Mouse (Mus musculus): ENCODE measurements around the gene Hivep1. TPM values are rescaled to one million over a fixed set of nuclear protein-coding genes. Genes with fewer than 3 reads are reported as not detected.

The Hivep1 gene
- polyA plus RNA-seq, 1 experiment from 2014 or later = 8.4 TPM

DNA sequence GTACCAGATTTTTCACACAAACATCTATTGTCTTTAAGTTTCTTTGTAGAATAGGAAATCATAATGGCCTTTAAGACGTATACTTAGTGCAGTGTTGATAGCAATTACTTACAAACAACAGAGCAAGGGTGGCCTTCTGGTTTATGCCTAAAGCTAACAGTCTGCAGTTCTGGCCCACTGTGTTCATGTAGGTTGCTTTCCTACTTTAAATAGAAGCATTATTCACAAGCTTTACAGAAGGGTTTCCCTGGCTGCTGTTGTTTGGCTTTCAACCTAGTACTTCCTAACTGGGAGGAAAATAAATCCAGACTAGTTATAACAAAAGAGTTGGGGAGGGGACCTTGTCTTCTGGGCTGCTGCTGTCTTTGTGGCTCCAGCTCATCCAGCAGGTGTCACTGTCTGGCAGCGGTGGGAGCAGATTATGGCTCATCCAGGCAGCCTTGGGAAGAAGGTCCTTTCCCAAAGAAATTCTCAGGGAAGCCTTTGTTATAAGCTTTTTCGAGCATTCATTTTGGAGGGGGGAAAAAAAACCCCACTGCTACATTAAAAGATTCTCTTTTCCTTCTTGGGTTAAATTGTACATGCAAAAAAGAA, 123.1 kb downstream of the Hivep1 start:
- Histone ChIP-seq H3K9me3 (ENCODE audit: low read length) (no peaks in the 10 kb centered on the region), H3K4me3 (ENCODE audit: low read length) (no peak overlapping the region), H3K4me1 (ENCODE audit: insufficient read depth, low read length) (no peaks in the 10 kb centered on the region), H3K9ac (replicated peaks; ENCODE audit: low read length) (no peak overlapping the region), H3K27me3 (ENCODE audit: insufficient read depth, low read length) (no peaks in the 10 kb centered on the region), H3K36me3 (ENCODE audit: insufficient read depth, low read length) (peaks cover 20% of the 10 kb centered on the region; the same call in 1 of the 2 replicates), H3K27ac (ENCODE audit: low read length) (no peak overlapping the region), H3K4me2 (replicated peaks; ENCODE audit: low read depth, low read length) (no peak overlapping the region)
- ATAC-seq (ENCODE audit: low FRiP score, low TSS enrichment) = no peak
- WGBS = 49% methylated on average over 3 of the region's 3 CpGs

DNA sequence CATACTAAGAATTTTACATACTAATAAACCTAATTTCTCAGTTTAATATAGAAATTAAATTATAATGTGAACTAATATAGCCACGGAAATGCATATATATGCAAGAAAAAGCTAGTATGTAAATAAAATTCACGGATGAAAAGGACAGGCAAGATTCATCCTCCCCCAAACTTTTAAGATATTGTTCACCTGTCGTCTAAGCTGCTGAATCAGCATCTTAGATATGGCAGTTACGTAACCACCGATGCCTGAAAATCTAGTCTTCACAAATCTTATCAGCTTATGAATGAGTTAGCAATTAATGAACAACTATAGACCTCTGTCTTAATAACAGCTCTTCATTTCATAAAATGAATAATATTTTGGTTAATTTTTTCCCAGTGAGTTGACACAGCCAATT, 130.8 kb downstream of the Hivep1 start:
- 84% methylated on average over 5 of the region's 5 CpGs for WGBS
- Histone ChIP-seq H3K27ac (ENCODE audit: low read length) (no peak overlapping the region), H3K9ac (replicated peaks; ENCODE audit: low read length) (no peak overlapping the region), H3K4me2 (replicated peaks; ENCODE audit: low read depth, low read length) (no peak overlapping the region), H3K4me3 (ENCODE audit: low read length) (no peak overlapping the region), H3K9me3 (ENCODE audit: low read length) (no peaks in the 10 kb centered on the region), H3K4me1 (ENCODE audit: insufficient read depth, low read length) (no peaks in the 10 kb centered on the region), H3K36me3 (ENCODE audit: insufficient read depth, low read length) (peaks cover 31% of the 10 kb centered on the region), H3K27me3 (ENCODE audit: insufficient read depth, low read length) (no peaks in the 10 kb centered on the region)
- ATAC-seq (ENCODE audit: low FRiP score, low TSS enrichment) = no peak

GRCm38 (mm10) chr13:42184131-42184530, 132.3 kb downstream of the Hivep1 start:
- H3K4me2 ChIP-seq (replicated peaks; ENCODE audit: low read depth, low read length) = no peak overlapping the region
- no peak overlapping the region for H3K9ac ChIP-seq (replicated peaks; ENCODE audit: low read length)
- no peak overlapping the region for H3K27ac ChIP-seq (ENCODE audit: low read length)
- no peaks in the 10 kb centered on the region for H3K9me3 ChIP-seq (ENCODE audit: low read length)
- peaks cover 26% of the 10 kb centered on the region for H3K36me3 ChIP-seq (ENCODE audit: insufficient read depth, low read length)
- H3K27me3 ChIP-seq (ENCODE audit: insufficient read depth, low read length) = no peaks in the 10 kb centered on the region
- WGBS = 96% methylated on average over 17 of the region's 17 CpGs
- no peak for ATAC-seq (ENCODE audit: low FRiP score, low TSS enrichment)
- no peaks in the 10 kb centered on the region for H3K4me1 ChIP-seq (ENCODE audit: insufficient read depth, low read length)
- no peak overlapping the region for H3K4me3 ChIP-seq (ENCODE audit: low read length)

GRCm38 (mm10) chr13:42193016-42193415, 141.2 kb downstream of the Hivep1 start:
- ATAC-seq (ENCODE audit: low FRiP score, low TSS enrichment) = no peak
- 40% methylated on average over 9 of the region's 9 CpGs for WGBS

GRCm38 (mm10) chr13:42195671-42196070, 143.8 kb downstream of the Hivep1 start:
- Histone ChIP-seq H3K9me3 (ENCODE audit: low read length) (peaks cover 11% of the 10 kb centered on the region; the same call in 1 of the 2 replicates), H3K27ac (ENCODE audit: low read length) (no peak overlapping the region), H3K36me3 (ENCODE audit: insufficient read depth, low read length) (no peaks in the 10 kb centered on the region), H3K4me3 (ENCODE audit: low read length) (no peak overlapping the region), H3K4me2 (replicated peaks; ENCODE audit: low read depth, low read length) (no peak overlapping the region), H3K4me1 (ENCODE audit: insufficient read depth, low read length) (0 out of 2 replicates have a peak, but pooled peaks cover 6% of the 10 kb centered on the region), H3K9ac (replicated peaks; ENCODE audit: low read length) (no peak overlapping the region), H3K27me3 (ENCODE audit: insufficient read depth, low read length) (no peaks in the 10 kb centered on the region)
- WGBS = 90% methylated on average over 7 of the region's 7 CpGs
- no peak for ATAC-seq (ENCODE audit: low FRiP score, low TSS enrichment)

More at GRCm38 (mm10) chr13:42193016-42193415, 141.2 kb downstream of the Hivep1 start:
- H3K4me3 ChIP-seq (ENCODE audit: low read length) = no peak overlapping the region
- peaks cover 4% of the 10 kb centered on the region; the same call in 1 of the 2 replicates for H3K9me3 ChIP-seq (ENCODE audit: low read length)
- H3K27ac ChIP-seq (ENCODE audit: low read length) = no peak overlapping the region
- no peaks in the 10 kb centered on the region for H3K27me3 ChIP-seq (ENCODE audit: insufficient read depth, low read length)
- H3K4me1 ChIP-seq (ENCODE audit: insufficient read depth, low read length) = 0 out of 2 replicates have a peak, but pooled peaks cover 6% of the 10 kb centered on the region
- no peak overlapping the region for H3K9ac ChIP-seq (replicated peaks; ENCODE audit: low read length)
- H3K4me2 ChIP-seq (replicated peaks; ENCODE audit: low read depth, low read length) = no peak overlapping the region
- no peaks in the 10 kb centered on the region for H3K36me3 ChIP-seq (ENCODE audit: insufficient read depth, low read length)

DNA sequence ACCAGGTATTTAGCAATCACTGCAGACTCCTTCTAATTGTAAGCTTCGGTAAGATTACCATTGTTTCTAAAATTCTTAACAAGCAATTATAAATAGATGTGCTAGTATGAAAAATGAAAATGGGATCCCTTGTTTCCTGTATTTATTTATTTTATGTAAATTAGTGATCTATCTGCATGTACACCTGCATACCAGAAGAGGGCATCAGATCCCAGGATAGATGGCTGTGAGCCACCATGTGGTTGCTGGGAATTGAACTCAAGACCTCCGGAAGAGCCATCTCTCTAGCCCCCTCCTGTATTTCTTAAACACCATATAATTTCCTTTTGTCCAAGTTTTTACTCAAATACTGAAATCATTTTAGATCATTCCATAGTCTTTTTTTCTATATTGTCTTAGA, 145.8 kb downstream of the Hivep1 start:
- H3K9me3 ChIP-seq (ENCODE audit: low read length) = peaks cover 11% of the 10 kb centered on the region; the same call in 1 of the 2 replicates
- no peak overlapping the region for H3K27ac ChIP-seq (ENCODE audit: low read length)
- H3K4me3 ChIP-seq (ENCODE audit: low read length) = no peak overlapping the region
- H3K9ac ChIP-seq (replicated peaks; ENCODE audit: low read length) = no peak overlapping the region
- H3K4me2 ChIP-seq (replicated peaks; ENCODE audit: low read depth, low read length) = no peak overlapping the region
- ATAC-seq (ENCODE audit: low FRiP score, low TSS enrichment) = no peak
- H3K4me1 ChIP-seq (ENCODE audit: insufficient read depth, low read length) = no peaks in the 10 kb centered on the region
- WGBS = 90% methylated on average over 2 of the region's 2 CpGs
- no peaks in the 10 kb centered on the region for H3K27me3 ChIP-seq (ENCODE audit: insufficient read depth, low read length)
- H3K36me3 ChIP-seq (ENCODE audit: insufficient read depth, low read length) = no peaks in the 10 kb centered on the region

DNA sequence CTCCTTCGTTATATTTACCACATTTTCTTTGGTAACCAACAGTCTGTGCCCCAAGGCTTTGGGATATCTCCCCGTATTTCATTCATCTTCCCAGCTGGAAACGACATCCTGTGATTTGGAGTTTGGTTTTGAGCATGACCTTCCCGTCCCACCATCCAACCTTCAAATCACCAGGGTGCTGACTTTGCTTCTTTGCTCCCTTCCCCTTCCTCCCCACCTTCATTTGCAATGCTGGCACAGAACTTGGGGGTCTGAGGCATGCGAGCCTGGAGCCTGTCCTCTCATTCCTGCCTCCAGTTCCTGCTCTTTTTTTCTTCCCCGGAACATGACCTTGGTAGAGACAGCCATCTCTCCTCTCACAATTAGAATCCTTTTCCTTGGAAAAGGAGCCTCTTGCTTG, 161.7 kb downstream of the Hivep1 start:
- Histone ChIP-seq H3K9ac (replicated peaks; ENCODE audit: low read length) (no peak overlapping the region), H3K4me3 (ENCODE audit: low read length) (no peak overlapping the region), H3K27me3 (ENCODE audit: insufficient read depth, low read length) (no peaks in the 10 kb centered on the region), H3K9me3 (ENCODE audit: low read length) (no peaks in the 10 kb centered on the region), H3K27ac (ENCODE audit: low read length) (no peak overlapping the region), H3K4me2 (replicated peaks; ENCODE audit: low read depth, low read length) (no peak overlapping the region), H3K36me3 (ENCODE audit: insufficient read depth, low read length) (no peaks in the 10 kb centered on the region), H3K4me1 (ENCODE audit: insufficient read depth, low read length) (no peaks in the 10 kb centered on the region)
- 88% methylated on average over 6 of the region's 6 CpGs for whole genome bisulfite sequencing
- ATAC-seq (ENCODE audit: low FRiP score, low TSS enrichment) = no peak

DNA sequence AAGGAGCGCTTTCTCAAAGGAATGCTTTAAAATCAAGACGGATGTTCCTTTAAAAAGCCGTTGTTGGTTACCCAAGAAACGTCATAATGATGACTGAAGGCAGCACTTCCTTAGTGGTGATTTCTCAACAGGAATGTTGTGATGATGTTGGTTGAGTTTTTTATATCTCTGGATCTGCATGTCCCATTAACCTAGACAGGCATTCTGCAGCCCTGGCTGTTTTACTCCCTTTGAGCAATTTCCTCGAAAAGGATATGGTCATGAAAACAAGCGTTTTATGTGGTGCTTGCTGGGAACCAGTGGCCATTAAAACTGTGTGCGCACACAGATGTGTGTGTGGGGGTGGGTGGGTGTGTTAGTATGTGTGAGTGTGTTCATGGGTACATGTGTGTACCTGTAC, 170.6 kb downstream of the Hivep1 start:
- H3K36me3 ChIP-seq (ENCODE audit: insufficient read depth, low read length) = no peaks in the 10 kb centered on the region
- no peaks in the 10 kb centered on the region for H3K27me3 ChIP-seq (ENCODE audit: insufficient read depth, low read length)
- H3K27ac ChIP-seq (ENCODE audit: low read length) = no peak overlapping the region
- no peaks in the 10 kb centered on the region for H3K9me3 ChIP-seq (ENCODE audit: low read length)
- H3K4me2 ChIP-seq (replicated peaks; ENCODE audit: low read depth, low read length) = no peak overlapping the region
- WGBS = 84% methylated on average over 7 of the region's 7 CpGs
- H3K9ac ChIP-seq (replicated peaks; ENCODE audit: low read length) = no peak overlapping the region
- H3K4me1 ChIP-seq (ENCODE audit: insufficient read depth, low read length) = no peaks in the 10 kb centered on the region
- ATAC-seq (ENCODE audit: low FRiP score, low TSS enrichment) = no peak
- no peak overlapping the region for H3K4me3 ChIP-seq (ENCODE audit: low read length)

- Histone ChIP-seq H3K36me3 (ENCODE audit: insufficient read depth, low read length) (no peaks in the 10 kb centered on the region), H3K4me3 (ENCODE audit: low read length) (no peak overlapping the region), H3K9ac (replicated peaks; ENCODE audit: low read length) (no peak overlapping the region), H3K4me2 (replicated peaks; ENCODE audit: low read depth, low read length) (no peak overlapping the region), H3K27ac (ENCODE audit: low read length) (no peak overlapping the region), H3K9me3 (ENCODE audit: low read length) (no peaks in the 10 kb centered on the region), H3K4me1 (ENCODE audit: insufficient read depth, low read length) (no peaks in the 10 kb centered on the region), H3K27me3 (ENCODE audit: insufficient read depth, low read length) (no peaks in the 10 kb centered on the region)
- 91% methylated on average over 10 of the region's 10 CpGs for WGBS
- ATAC-seq (ENCODE audit: low FRiP score, low TSS enrichment) = no peak
Observed at GRCm38 (mm10) chr13:42228849-42229248, 177.0 kb downstream of the Hivep1 start.

- H3K27ac ChIP-seq (ENCODE audit: low read length) = no peak overlapping the region
- H3K4me1 ChIP-seq (ENCODE audit: insufficient read depth, low read length) = no peaks in the 10 kb centered on the region
- no peak overlapping the region for H3K9ac ChIP-seq (replicated peaks; ENCODE audit: low read length)
- 59% methylated on average over 9 of the region's 9 CpGs for WGBS
- no peak for ATAC-seq (ENCODE audit: low FRiP score, low TSS enrichment)
- H3K27me3 ChIP-seq (ENCODE audit: insufficient read depth, low read length) = no peaks in the 10 kb centered on the region
- no peaks in the 10 kb centered on the region for H3K36me3 ChIP-seq (ENCODE audit: insufficient read depth, low read length)
- no peak overlapping the region for H3K4me3 ChIP-seq (ENCODE audit: low read length)
- H3K4me2 ChIP-seq (replicated peaks; ENCODE audit: low read depth, low read length) = no peak overlapping the region
- H3K9me3 ChIP-seq (ENCODE audit: low read length) = no peaks in the 10 kb centered on the region
Observed at GRCm38 (mm10) chr13:42233741-42234419, 182.1 kb downstream of the Hivep1 start.
